Mouse (Mus musculus) hindbrain, embryonic 15.5 days (tissue): ENCODE data around the gene Hipk1. TPM values are rescaled to one million over a fixed set of nuclear protein-coding genes. Genes with fewer than 3 reads are reported as not detected.

Source experiments
- ATAC-seq: fragments of 200-750 bp; cut with Nextera tagmentation; 2 replicates; pipeline ENCODE4 v1.8.0; 2017; ENCODE audit warnings: low read depth, moderate number of reproducible peaks, moderate TSS enrichment; ENCODE audit not compliant: low FRiP score
- H3K27ac ChIP-seq: fragments of 300-500 bp; sonication (generic); replicated peaks from 2 replicates; pipeline ENCODE4 v1.5.1; 2015; ENCODE audit warnings: mild to moderate bottlenecking, inconsistent platforms
- H3K27me3 ChIP-seq: fragments of 300-500 bp; sonication (generic); 2 replicates; pipeline ENCODE4 v1.6.1; 2015; ENCODE audit warnings: control low read depth, inconsistent platforms
- H3K36me3 ChIP-seq: fragments of 300-500 bp; sonication (generic); 2 replicates; pipeline ENCODE4 v1.6.1; 2015; ENCODE audit warnings: control low read depth, inconsistent platforms
- H3K4me1 ChIP-seq: fragments of 300-500 bp; sonication (generic); replicated peaks from 2 replicates; pipeline ENCODE4 v1.6.1; 2015; ENCODE audit warnings: control low read depth, inconsistent platforms
- H3K4me2 ChIP-seq: fragments of 300-500 bp; sonication (generic); 2 replicates; pipeline ENCODE4 v1.6.1; 2015; ENCODE audit warnings: moderate library complexity, mild to moderate bottlenecking, inconsistent platforms
- H3K4me3 ChIP-seq: fragments of 300-500 bp; sonication (generic); 2 replicates; pipeline ENCODE4 v1.5.1; 2015; ENCODE audit warnings: mild to moderate bottlenecking, inconsistent platforms
- H3K9ac ChIP-seq: fragments of 300-500 bp; sonication (generic); 2 replicates; pipeline ENCODE4 v1.6.1; 2015; ENCODE audit warnings: inconsistent platforms
- H3K9me3 ChIP-seq: fragments of 300-500 bp; sonication (generic); 2 replicates; pipeline ENCODE4 v1.6.1; 2016; ENCODE audit warnings: control low read depth, inconsistent platforms
- WGBS: fragments of 180-500 bp; shearing (Covaris S2); methylation state at CpG from one replicate; pipeline ENCODE4 v1.1.7; 2015; 5-methylcytosine and 5-hydroxymethylcytosine counted together
- polyA plus RNA-seq: library from polyadenylated mRNA; unstranded; fragments of >200 nt; fragmentation: Nextera tagmentation; extraction: Ambion mirVana; gene quantifications from 2 replicates; pipeline ENCODE4 v1.2.1, GENCODE M21; 2015

The Hipk1 gene
- polyA plus RNA-seq, 1 experiment from 2014 or later: 11.5 TPM

- Histone ChIP-seq H3K36me3 (peaks cover 14% of the 10 kb centered on the region), H3K27ac (peak within 1 kb of the TSS; percentile 79), H3K9me3 (no peaks in the 10 kb centered on the region), H3K4me3 (peak within 1 kb of the TSS; percentile 16), H3K4me2 (peak within 1 kb of the TSS; percentile 49), H3K4me1 (peaks cover 37% of the 10 kb centered on the region), H3K27me3 (no peaks in the 10 kb centered on the region), H3K9ac (no peak within 1 kb of the TSS)
- ATAC-seq: no peak
- whole genome bisulfite sequencing: 87% methylated on average over 1 of the region's 1 CpGs
These were observed 52.0 kb downstream of the Hipk1 start, which contains the start of gene Gm10964 for GRCm38 (mm10) chr3:103739329-103739728. Gene Gm10964, plus strand, starts transcription at chr3:103739366.

- peak; percentile 65 for ATAC-seq
- H3K4me1 ChIP-seq: peaks cover 48% of the 10 kb centered on the region
- peak within 1 kb of the TSS; percentile 16 for H3K4me3 ChIP-seq
- WGBS: under 1% methylated on average over 18 of the region's 18 CpGs
- H3K4me2 ChIP-seq: peak within 1 kb of the TSS; percentile 49
- H3K27ac ChIP-seq: peak within 1 kb of the TSS; percentile 79
- H3K36me3 ChIP-seq: peaks cover under 1% of the 10 kb centered on the region; the same call in 1 of the 2 replicates
- H3K9ac ChIP-seq: 0 out of 2 replicates have a peak within 1 kb of the TSS, but pooled peaks have one; percentile 17
- H3K9me3 ChIP-seq: no peaks in the 10 kb centered on the region
- no peaks in the 10 kb centered on the region for H3K27me3 ChIP-seq
These were observed 53.4 kb downstream of the Hipk1 start, which contains the start of gene Olfml3 for GRCm38 (mm10) chr3:103737778-103738571. Gene Olfml3, minus strand, starts transcription at chr3:103738001.

DNA sequence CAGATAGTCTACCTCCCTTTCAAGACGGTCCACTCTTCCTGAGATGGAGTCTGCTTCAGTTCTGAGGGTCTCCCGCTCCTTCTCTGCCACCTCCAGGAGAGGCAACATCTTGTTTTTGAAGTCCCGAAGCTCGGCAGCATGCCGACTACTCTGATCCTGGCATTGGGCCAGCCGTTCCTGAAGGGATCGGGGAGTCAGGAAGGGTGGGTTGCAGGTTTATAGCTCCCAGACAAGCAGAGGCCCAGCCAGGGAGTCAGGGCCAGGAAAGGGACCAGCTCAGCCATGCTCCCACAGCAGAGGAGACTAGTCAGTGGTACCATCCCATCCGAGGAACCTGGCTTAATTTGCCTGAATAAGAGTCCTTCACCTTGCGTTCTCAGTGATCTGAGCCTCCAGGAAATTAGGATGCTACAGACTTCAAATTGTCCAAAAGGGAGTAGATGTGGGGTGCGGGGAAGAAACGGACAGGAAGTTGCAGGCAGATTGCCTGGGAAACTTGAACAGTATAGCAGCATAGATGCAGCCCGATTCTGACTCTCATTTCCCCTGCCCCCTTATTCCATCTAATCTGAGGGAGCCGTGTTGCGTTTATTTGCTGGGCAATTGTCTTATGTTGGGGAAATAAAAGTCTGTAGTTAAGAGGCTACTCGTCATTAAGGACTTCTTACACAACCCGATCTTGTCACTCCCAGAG, 54.2 kb downstream of the Hipk1 start:
- Histone ChIP-seq H3K9me3 (no peaks in the 10 kb centered on the region), H3K4me3 (peak overlapping the region; percentile 16; the same call in 1 of the 2 replicates), H3K36me3 (no peaks in the 10 kb centered on the region), H3K27ac (peak overlapping the region; percentile 79), H3K9ac (0 out of 2 replicates have a peak overlapping the region, but pooled peaks have one; percentile 17), H3K4me1 (peaks cover 48% of the 10 kb centered on the region), H3K4me2 (peak overlapping the region; percentile 49), H3K27me3 (no peaks in the 10 kb centered on the region)
- 44% methylated on average over 16 of the region's 16 CpGs for WGBS
- no peak for ATAC-seq

DNA sequence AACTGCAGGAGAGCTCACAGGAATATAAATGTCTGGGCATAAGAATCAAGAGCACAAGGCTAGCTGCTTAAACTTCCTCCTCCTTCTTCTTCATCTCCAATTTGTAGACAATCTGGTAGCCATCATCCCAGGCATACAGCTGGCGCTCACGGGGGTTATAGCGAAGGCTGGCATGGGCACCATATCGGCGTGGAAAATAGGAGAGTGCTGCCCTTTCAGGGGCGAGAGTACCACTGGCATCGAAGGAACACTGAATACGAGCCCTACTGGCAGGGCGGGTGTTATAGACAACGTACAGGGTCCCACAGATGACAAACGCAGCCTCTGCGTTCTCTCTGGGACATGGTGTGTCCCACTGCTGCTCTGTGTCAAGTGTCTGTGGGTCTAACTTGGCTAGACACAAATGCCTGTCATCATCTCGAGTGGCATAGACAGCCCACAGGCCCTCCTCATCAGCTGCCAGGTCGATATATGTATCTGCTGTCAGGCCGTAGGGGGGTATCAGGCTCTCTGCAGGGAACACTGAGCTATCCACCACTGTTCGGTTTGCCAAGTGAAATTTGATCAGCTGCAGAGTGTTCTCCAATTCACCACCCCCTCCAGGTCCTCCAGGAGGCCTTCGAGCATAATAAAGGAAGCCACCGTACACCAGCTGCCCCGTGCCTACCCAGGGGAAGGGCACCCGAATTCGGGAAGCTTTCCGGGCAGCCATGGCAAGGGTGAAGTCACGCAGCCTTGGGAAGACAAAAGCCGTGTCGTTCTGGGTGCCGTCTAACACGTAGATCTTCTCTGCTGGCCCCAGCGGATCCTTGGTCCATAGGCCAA, 55.4 kb downstream of the Hipk1 start:
- no peak overlapping the region for H3K9ac ChIP-seq
- H3K36me3 ChIP-seq: no peaks in the 10 kb centered on the region
- no peak overlapping the region for H3K27ac ChIP-seq
- no peaks in the 10 kb centered on the region for H3K27me3 ChIP-seq
- ATAC-seq: no peak
- no peak overlapping the region for H3K4me3 ChIP-seq
- H3K4me1 ChIP-seq: peaks cover 48% of the 10 kb centered on the region
- H3K4me2 ChIP-seq: no peak overlapping the region
- H3K9me3 ChIP-seq: no peaks in the 10 kb centered on the region
- 62% methylated on average over 28 of the region's 28 CpGs for WGBS

- no peak overlapping the region for H3K4me3 ChIP-seq
- no peaks in the 10 kb centered on the region for H3K9me3 ChIP-seq
- H3K4me1 ChIP-seq: peaks cover 48% of the 10 kb centered on the region
- ATAC-seq: no peak
- peak overlapping the region; percentile 67 for H3K27ac ChIP-seq
- H3K9ac ChIP-seq: no peak overlapping the region
- WGBS: 10% methylated on average over 11 of the region's 11 CpGs
- H3K27me3 ChIP-seq: no peaks in the 10 kb centered on the region
- no peaks in the 10 kb centered on the region for H3K36me3 ChIP-seq
- H3K4me2 ChIP-seq: peak overlapping the region; percentile 48; the same call in 1 of the 2 replicates
These were observed 56.5 kb downstream of the Hipk1 start for GRCm38 (mm10) chr3:103734696-103735519.

DNA sequence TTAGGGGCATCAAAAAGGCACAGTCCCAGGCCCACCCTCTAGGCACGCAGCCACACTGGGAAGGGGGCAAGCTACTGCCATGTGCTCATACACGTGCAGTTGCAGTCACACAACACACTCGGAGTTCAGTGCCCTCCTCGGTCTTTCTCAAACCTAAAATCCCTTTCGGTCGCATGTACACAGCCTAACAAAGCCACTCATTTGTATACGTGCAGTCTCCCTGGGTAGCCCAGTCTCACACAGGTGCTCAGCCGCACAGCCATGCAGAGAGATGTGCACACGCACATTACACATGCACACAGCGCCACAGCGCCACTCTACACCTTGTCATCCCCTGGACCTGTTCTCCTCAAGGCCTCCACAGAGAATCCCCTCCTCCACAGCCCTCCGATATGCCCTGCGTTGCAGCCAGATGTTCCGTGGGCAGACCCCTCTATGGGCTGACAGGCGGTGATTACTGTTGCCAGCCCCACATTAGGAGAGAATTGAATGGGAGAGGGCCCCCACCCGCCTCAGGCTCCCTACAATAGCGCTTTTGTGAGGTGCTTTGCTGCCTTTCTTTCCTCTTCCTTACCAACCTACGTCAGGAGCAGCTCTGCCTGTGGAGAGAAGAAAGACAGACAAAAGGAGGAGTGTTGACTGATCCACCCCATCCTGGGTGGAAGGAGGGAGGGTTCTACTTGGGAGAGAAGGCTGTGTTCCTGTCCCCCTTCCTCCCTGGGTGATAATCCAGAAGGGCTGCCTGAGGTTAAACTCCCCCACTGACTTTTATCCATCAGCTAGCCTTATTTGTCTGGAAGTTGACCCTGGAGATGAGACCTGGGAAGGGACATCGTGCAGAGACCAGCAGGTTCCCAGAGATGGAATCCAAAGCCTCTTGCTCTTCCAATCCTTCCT, 57.3 kb downstream of the Hipk1 start:
- WGBS: 7% methylated on average over 19 of the region's 19 CpGs
- H3K4me1 ChIP-seq: peaks cover 48% of the 10 kb centered on the region
- H3K27ac ChIP-seq: peak overlapping the region; percentile 67
- H3K36me3 ChIP-seq: no peaks in the 10 kb centered on the region
- peak overlapping the region; percentile 48 for H3K4me2 ChIP-seq
- H3K4me3 ChIP-seq: peak overlapping the region; percentile 12
- ATAC-seq: peak; percentile 81
- H3K27me3 ChIP-seq: no peaks in the 10 kb centered on the region
- no peaks in the 10 kb centered on the region for H3K9me3 ChIP-seq
- peak overlapping the region; percentile 25 for H3K9ac ChIP-seq

DNA sequence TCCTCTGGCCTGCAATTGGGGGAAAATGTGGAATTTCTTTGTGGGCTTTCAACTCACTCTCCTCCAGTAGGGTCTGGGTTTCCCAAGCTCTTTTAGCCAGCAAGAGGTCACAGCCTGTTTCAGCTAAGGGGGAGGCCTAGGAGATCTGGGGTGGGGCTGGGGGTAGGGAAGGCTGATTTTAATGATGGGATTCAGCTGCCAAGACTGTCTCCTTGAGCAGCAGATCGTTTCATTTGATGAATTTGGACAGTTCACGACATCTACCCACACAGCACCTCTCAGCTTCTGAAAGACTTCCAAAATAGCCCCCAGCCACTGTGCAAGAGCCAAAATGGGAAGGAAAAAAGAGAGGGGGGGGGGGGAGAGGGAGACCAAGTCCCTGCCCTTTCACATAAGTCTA, 58.2 kb downstream of the Hipk1 start:
- Histone ChIP-seq H3K4me1 (peaks cover 48% of the 10 kb centered on the region), H3K9ac (no peak overlapping the region), H3K27ac (no peak overlapping the region), H3K4me3 (no peak overlapping the region), H3K27me3 (no peaks in the 10 kb centered on the region), H3K4me2 (no peak overlapping the region), H3K36me3 (no peaks in the 10 kb centered on the region), H3K9me3 (no peaks in the 10 kb centered on the region)
- ATAC-seq: no peak
- 14% methylated on average over 2 of the region's 2 CpGs for WGBS

DNA sequence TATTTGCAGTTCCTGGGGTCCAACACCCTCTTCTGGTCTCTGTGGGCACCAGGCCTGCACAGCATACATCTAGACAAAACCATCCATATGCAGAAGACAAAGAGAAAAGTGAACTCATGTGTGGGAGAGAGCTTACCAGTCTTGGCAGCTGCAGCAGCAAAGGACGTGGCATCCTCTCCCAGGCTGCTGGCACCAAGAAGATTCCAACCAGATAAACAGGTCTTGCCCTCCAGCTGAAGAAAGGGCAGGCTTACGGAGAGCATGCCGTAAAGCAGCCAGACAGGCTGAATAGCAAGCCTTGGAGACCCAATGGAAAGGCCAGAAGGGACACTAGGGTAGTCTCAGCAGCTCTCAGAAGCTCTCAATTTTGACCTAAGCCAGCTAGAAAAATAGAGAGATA, 59.2 kb downstream of the Hipk1 start:
- Histone ChIP-seq H3K9me3 (no peaks in the 10 kb centered on the region), H3K27ac (no peak overlapping the region), H3K36me3 (no peaks in the 10 kb centered on the region), H3K4me3 (no peak overlapping the region), H3K9ac (no peak overlapping the region), H3K4me2 (no peak overlapping the region), H3K27me3 (no peaks in the 10 kb centered on the region), H3K4me1 (peaks cover 41% of the 10 kb centered on the region)
- 78% methylated on average over 3 of the region's 3 CpGs for WGBS
- ATAC-seq: no peak

DNA sequence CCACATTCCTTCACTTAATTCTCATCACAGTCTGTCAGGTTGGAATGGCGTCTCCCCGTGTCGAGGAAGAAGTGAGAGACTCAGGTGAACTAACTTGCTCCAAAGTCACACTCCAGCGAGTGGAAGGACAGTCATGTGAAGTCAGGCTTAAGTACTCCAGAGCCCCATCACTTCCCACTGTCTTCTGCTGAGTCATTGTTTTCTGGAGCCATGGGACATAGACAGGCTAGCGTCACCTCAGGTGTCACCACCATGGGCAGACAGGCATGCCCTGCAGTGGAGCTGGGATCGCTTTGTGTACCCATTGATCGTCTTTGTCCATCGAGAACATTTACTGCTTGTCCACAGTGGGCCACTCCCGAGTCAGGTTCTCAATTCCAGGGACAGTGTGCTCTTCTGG, 61.5 kb downstream of the Hipk1 start:
- no peak for ATAC-seq
- H3K27me3 ChIP-seq: no peaks in the 10 kb centered on the region
- H3K4me2 ChIP-seq: no peak overlapping the region
- no peaks in the 10 kb centered on the region for H3K36me3 ChIP-seq
- peaks cover 19% of the 10 kb centered on the region for H3K4me1 ChIP-seq
- no peak overlapping the region for H3K9ac ChIP-seq
- no peaks in the 10 kb centered on the region for H3K9me3 ChIP-seq
- no peak overlapping the region for H3K27ac ChIP-seq
- 93% methylated on average over 9 of the region's 9 CpGs for WGBS
- H3K4me3 ChIP-seq: no peak overlapping the region

GRCm38 (mm10) chr3:103727813-103728326, 63.5 kb downstream of the Hipk1 start:
- no peak overlapping the region for H3K9ac ChIP-seq
- 45% methylated on average over 2 of the region's 2 CpGs for WGBS
- no peaks in the 10 kb centered on the region for H3K27me3 ChIP-seq

More at GRCm38 (mm10) chr3:103727813-103728326, 63.5 kb downstream of the Hipk1 start:
- no peak overlapping the region for H3K4me2 ChIP-seq
- peaks cover 3% of the 10 kb centered on the region for H3K4me1 ChIP-seq
- ATAC-seq: no peak
- no peak overlapping the region for H3K27ac ChIP-seq
- H3K9me3 ChIP-seq: no peaks in the 10 kb centered on the region
- H3K4me3 ChIP-seq: no peak overlapping the region
- H3K36me3 ChIP-seq: no peaks in the 10 kb centered on the region
